Mouse (Mus musculus) gonadal fat pad, adult 2 months (tissue): ENCODE data around the gene Prpsap1. TPM values are rescaled to one million over a fixed set of nuclear protein-coding genes. Genes with fewer than 3 reads are reported as not detected.
"Not testable (repeated sequence)": the region's sequence is repeated elsewhere in the genome, so short reads cannot be mapped to it uniquely, and the experiment has no call there.

Experiments used
- DNase-seq: peaks from one replicate; pipeline ENCODE4 v3.0.0-alpha.2; 2012; ENCODE audit warnings: low read depth
- polyA plus RNA-seq: library from polyadenylated mRNA; depleted of rRNA; stranded (reverse); fragments of >200 nt; gene quantifications from 2 replicates; pipeline ENCODE4 v1.2.3, GENCODE M21; 2012; rRNA removed

The Prpsap1 gene
- polyA plus RNA-seq, 1 experiment, result 64.2 TPM

GRCm38 (mm10) chr11:116429862-116430613 is 64.0 kb downstream of the Prpsap1 start:
- DNase-seq, result no peak

GRCm38 (mm10) chr11:116428872-116429859 is 64.8 kb downstream of the Prpsap1 start:
- DNase-seq, result no peak

GRCm38 (mm10) chr11:116426852-116427575 is 67.0 kb downstream of the Prpsap1 start:
- DNase-seq, result no peak

DNA sequence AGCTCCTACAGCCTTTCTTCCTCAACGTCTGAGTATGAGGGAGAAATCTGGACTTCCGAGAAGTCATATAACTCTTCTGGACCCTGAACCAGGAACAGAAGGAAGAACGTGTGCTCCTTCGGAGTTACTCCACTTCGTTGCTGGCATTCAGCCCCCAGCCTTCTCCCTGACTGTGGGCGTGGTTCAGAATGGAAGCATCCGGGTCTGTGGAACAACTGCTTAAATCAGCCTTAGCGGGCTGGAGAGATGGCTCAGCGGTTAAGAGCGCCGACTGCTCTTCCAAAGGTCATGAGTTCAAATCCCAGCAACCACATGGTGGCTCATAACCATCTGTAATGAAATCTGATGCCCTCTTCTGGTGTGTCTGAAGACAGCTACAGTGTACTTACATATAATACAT is 67.7 kb downstream of the Prpsap1 start:
- not testable (repeated sequence) for DNase-seq

GRCm38 (mm10) chr11:116424621-116425407 is 69.2 kb downstream of the Prpsap1 start:
- no peak for DNase-seq

DNA sequence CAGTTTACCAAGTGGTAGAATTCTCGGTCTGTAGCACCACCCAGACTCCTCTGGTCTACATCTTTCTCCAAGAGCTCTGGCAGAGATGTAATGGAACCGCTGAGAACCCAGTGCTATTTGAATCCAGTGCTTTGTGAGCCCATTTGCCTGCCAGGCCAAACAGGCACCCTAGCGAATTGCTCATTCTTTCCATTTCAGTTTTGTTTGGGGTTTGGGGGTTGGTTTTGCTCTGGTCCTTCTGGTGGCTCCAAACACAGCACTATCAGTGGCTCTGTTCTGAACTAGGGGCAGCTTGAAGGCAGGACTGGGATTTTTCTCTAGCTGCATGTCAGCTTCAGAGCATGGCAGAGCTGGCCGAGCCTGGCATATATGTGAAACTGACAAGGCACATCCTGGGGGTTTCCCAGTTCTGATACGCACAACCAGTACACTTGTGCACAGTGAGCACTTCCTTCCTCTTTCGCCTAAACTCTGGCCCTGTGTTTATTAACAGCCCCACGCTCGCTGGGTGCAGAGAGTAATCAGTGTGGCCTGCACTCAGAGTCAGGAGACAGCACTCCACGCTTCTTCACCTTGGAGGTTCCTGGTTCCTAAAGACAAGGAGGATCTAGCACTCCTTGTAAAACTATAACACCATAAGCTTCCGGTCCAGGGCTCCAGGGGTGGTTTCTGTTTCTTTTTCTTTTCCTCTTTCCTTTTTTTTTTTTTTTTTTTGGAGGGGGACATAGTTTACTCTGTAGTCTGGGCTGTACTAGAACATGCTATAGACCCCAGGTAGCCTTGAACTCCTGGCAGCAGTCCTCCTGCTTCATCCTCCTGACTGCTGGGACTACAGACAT is 70.0 kb downstream of the Prpsap1 start:
- no peak for DNase-seq

GRCm38 (mm10) chr11:116423214-116423613 is 70.8 kb downstream of the Prpsap1 start:
- no peak for DNase-seq

GRCm38 (mm10) chr11:116422562-116422961 is 71.4 kb downstream of the Prpsap1 start:
- DNase-seq, result no peak

- DNase-seq, result no peak
These were observed 72.9 kb downstream of the Prpsap1 start for GRCm38 (mm10) chr11:116421102-116421501.

Other genes with a start within 250 kb of the Prpsap1 start
- gene Srp68, start 220.0 kb downstream of the Prpsap1 start, polyA plus RNA-seq, result 61.9 and 64.0 TPM in 2 replicates
- 3.9 and 6.5 TPM in 2 replicates for gene Galr2, start 213.3 kb downstream of the Prpsap1 start, polyA plus RNA-seq
- gene Exoc7, start 187.0 kb downstream of the Prpsap1 start, polyA plus RNA-seq, result 41.6 and 44.1 TPM in 2 replicates
- 10.8 and 21.0 TPM in 2 replicates for gene Foxj1, start 158.8 kb downstream of the Prpsap1 start, polyA plus RNA-seq
- gene Rnf157, start 81.2 kb downstream of the Prpsap1 start, polyA plus RNA-seq, result 12.5 and 16.1 TPM in 2 replicates
- gene Ubald2, start 60.1 kb downstream of the Prpsap1 start, polyA plus RNA-seq, result 110 and 127 TPM in 2 replicates
- gene Qrich2, start 28.0 kb downstream of the Prpsap1 start, polyA plus RNA-seq, result 1.2 and 3.0 TPM in 2 replicates
- gene Sphk1, start 36.7 kb upstream of the Prpsap1 start, polyA plus RNA-seq, result 29.1 and 37.2 TPM in 2 replicates
- gene Ube2o, start 87.2 kb upstream of the Prpsap1 start, polyA plus RNA-seq, result 20.5 and 21.5 TPM in 2 replicates
- 0.36 TPM in 1 of 2 replicates, not detected in the other for gene Aanat, start 92.2 kb upstream of the Prpsap1 start, polyA plus RNA-seq
- gene Rhbdf2, start 132.8 kb upstream of the Prpsap1 start, polyA plus RNA-seq, result 29.9 and 33.8 TPM in 2 replicates
- gene Prcd, start 159.3 kb upstream of the Prpsap1 start, polyA plus RNA-seq, result 1.7 and 1.9 TPM in 2 replicates
- 50.3 and 55.4 TPM in 2 replicates for gene Cygb, start 160.1 kb upstream of the Prpsap1 start, polyA plus RNA-seq